Mouse (Mus musculus): ENCODE measurements at regions not wholly inside any gene's neighbourhood (a gene's known extent, or its start where the extent isn't known, plus 50 kb on each side); places are given as distances from the start of the nearest gene placed in this dataset.
"Not testable (repeated sequence)": the region's sequence is repeated elsewhere in the genome, so short reads cannot be mapped to it uniquely, and the experiment has no call there.

GRCm38 (mm10) chr17:14118863-14119262, 59.5 kb upstream of the Gm7358 start:
- no peaks in the 10 kb centered on the region for H3K36me3 ChIP-seq (ENCODE audit: control insufficient read depth, insufficient read depth, low read length)
- H3K4me1 ChIP-seq (ENCODE audit: control insufficient read depth, insufficient read depth, low read length), result no peaks in the 10 kb centered on the region; the same call in 1 of the 2 replicates
- H3K4me3 ChIP-seq (ENCODE audit: control insufficient read depth, low read depth, low read length), result no peak overlapping the region
- no peak for TF ChIP-seq POLR2A (IDR thresholded peaks at IDR 0.05; ENCODE audit: control insufficient read depth, low read depth, low read length)
- no peak for TF ChIP-seq CTCF (IDR thresholded peaks at IDR 0.05; ENCODE audit: control insufficient read depth, insufficient read depth, insufficient replicate concordance, low read depth, low read length)
- H3K27me3 ChIP-seq (ENCODE audit: control insufficient read depth, insufficient read depth, low read length), result no peaks in the 10 kb centered on the region
- H3K27ac ChIP-seq (ENCODE audit: control insufficient read depth, insufficient read depth, low read depth, low read length), result no peak overlapping the region

GRCm38 (mm10) chr17:14116223-14116622, 56.9 kb upstream of the Gm7358 start:
- Histone ChIP-seq H3K27ac (ENCODE audit: control insufficient read depth, insufficient read depth, low read depth, low read length) (no peak overlapping the region), H3K4me3 (ENCODE audit: control insufficient read depth, low read depth, low read length) (no peak overlapping the region), H3K4me1 (ENCODE audit: control insufficient read depth, insufficient read depth, low read length) (no peaks in the 10 kb centered on the region), H3K36me3 (ENCODE audit: control insufficient read depth, insufficient read depth, low read length) (no peaks in the 10 kb centered on the region), H3K27me3 (ENCODE audit: control insufficient read depth, insufficient read depth, low read length) (no peaks in the 10 kb centered on the region)
- no peak for TF ChIP-seq POLR2A (IDR thresholded peaks at IDR 0.05; ENCODE audit: control insufficient read depth, low read depth, low read length)

- Histone ChIP-seq H3K27me3 (ENCODE audit: control insufficient read depth, insufficient read depth, low read length) (no peaks in the 10 kb centered on the region), H3K4me1 (ENCODE audit: control insufficient read depth, insufficient read depth, low read length) (no peaks in the 10 kb centered on the region), H3K27ac (ENCODE audit: control insufficient read depth, insufficient read depth, low read depth, low read length) (no peak overlapping the region), H3K36me3 (ENCODE audit: control insufficient read depth, insufficient read depth, low read length) (no peaks in the 10 kb centered on the region), H3K4me3 (ENCODE audit: control insufficient read depth, low read depth, low read length) (no peak overlapping the region)
- TF ChIP-seq CTCF (IDR thresholded peaks at IDR 0.05; ENCODE audit: control insufficient read depth, insufficient read depth, insufficient replicate concordance, low read depth, low read length) (no peak), POLR2A (IDR thresholded peaks at IDR 0.05; ENCODE audit: control insufficient read depth, low read depth, low read length) (no peak)
Observed at GRCm38 (mm10) chr17:14114856-14115255, 55.5 kb upstream of the Gm7358 start.

GRCm38 (mm10) chr17:14111692-14112091, 52.4 kb upstream of the Gm7358 start:
- not testable (repeated sequence) for H3K27me3 ChIP-seq (ENCODE audit: control insufficient read depth, insufficient read depth, low read length); H3K36me3 ChIP-seq (ENCODE audit: control insufficient read depth, insufficient read depth, low read length); H3K27ac ChIP-seq (ENCODE audit: control insufficient read depth, insufficient read depth, low read depth, low read length); H3K4me1 ChIP-seq (ENCODE audit: control insufficient read depth, insufficient read depth, low read length); H3K4me3 ChIP-seq (ENCODE audit: control insufficient read depth, low read depth, low read length)
